Mouse (Mus musculus) kidney, postnatal 0 days (tissue): Measurements from ENCODE around the gene Brpf3. TPM values are rescaled to one million over a fixed set of nuclear protein-coding genes. Genes with fewer than 3 reads are reported as not detected.
A peak's percentile ranks its signal among the peaks of the same experiment; 100 is the strongest.

Experiments
- ATAC-seq: fragments of 200-750 bp; cut with Nextera tagmentation; replicated peaks from 2 replicates; pipeline ENCODE4 v1.8.0; 2017; ENCODE audit warnings: low read depth, moderate number of reproducible peaks, moderate TSS enrichment, moderate library complexity; ENCODE audit not compliant: low FRiP score
- DNase-seq: peaks from one replicate; pipeline ENCODE4 v3.0.0-alpha.2; 2016; ENCODE audit warnings: low spot score
- H3K27ac ChIP-seq: fragments of 300-500 bp; sonication (generic); 2 replicates; pipeline ENCODE4 v1.5.1; 2014; ENCODE audit warnings: mild to moderate bottlenecking
- H3K27me3 ChIP-seq: fragments of 300-500 bp; sonication (generic); 2 replicates; pipeline ENCODE4 v1.6.1; 2014; ENCODE audit warnings: low read length, mixed read lengths; ENCODE audit not compliant: insufficient read depth
- H3K36me3 ChIP-seq: fragments of 300-500 bp; sonication (generic); 2 replicates; pipeline ENCODE4 v1.6.1; 2014; ENCODE audit warnings: low read length, mixed read lengths; ENCODE audit not compliant: insufficient read depth
- H3K4me1 ChIP-seq: fragments of 300-500 bp; sonication (generic); replicated peaks from 2 replicates; pipeline ENCODE4 v1.6.1; 2014; ENCODE audit warnings: antibody characterized with exemption, low read length, mixed read lengths; ENCODE audit not compliant: insufficient read depth
- H3K4me2 ChIP-seq: fragments of 300-500 bp; sonication (generic); 2 replicates; pipeline ENCODE4 v1.6.1; 2014; ENCODE audit warnings: mild to moderate bottlenecking, low read length, moderate library complexity, mixed read lengths
- H3K4me3 ChIP-seq: fragments of 300-500 bp; sonication (generic); replicated peaks from 2 replicates; pipeline ENCODE4 v1.5.1; 2014; ENCODE audit warnings: low read depth, low read length
- H3K9ac ChIP-seq: fragments of 300-500 bp; sonication (generic); 2 replicates; pipeline ENCODE4 v1.6.1; 2014; ENCODE audit warnings: low read depth, low read length
- H3K9me3 ChIP-seq: fragments of 300-500 bp; sonication (generic); replicated peaks from 2 replicates; pipeline ENCODE4 v1.6.1; 2016; ENCODE audit warnings: low read length, inconsistent platforms, mixed read lengths
- CTCF ChIP-seq: IDR thresholded peaks from 2 replicates; pipeline ENCODE4 v1.5.1; 2016; ENCODE audit warnings: antibody characterized with exemption, low read depth, mild to moderate bottlenecking, moderate library complexity
- WGBS: fragments of 180-500 bp; shearing (Covaris S2); extraction: QIAGEN DNeasy Blood & Tissue Kit; methylation state at CpG from one replicate; pipeline ENCODE4 v1.1.7; 2014; 5-methylcytosine and 5-hydroxymethylcytosine counted together
- polyA plus RNA-seq: library from polyadenylated mRNA; unstranded; fragments of >200 nt; fragmentation: Nextera tagmentation; extraction: Ambion mirVana; gene quantifications from 2 replicates; pipeline ENCODE4 v1.2.1, GENCODE M21; 2015

The Brpf3 gene
- polyA plus RNA-seq, 1 experiment from 2014 or later, result 8.3 TPM

GRCm38 (mm10) chr17:28855166-28855885, 54.4 kb downstream of the Brpf3 start:
- DNase-seq (peak; percentile 69), ATAC-seq (peak; percentile 80)
- Histone ChIP-seq H3K9me3 (peaks cover 5% of the 10 kb centered on the region; the same call in 1 of the 2 replicates), H3K27me3 (no peaks in the 10 kb centered on the region), H3K4me2 (no peak overlapping the region), H3K4me1 (no peaks in the 10 kb centered on the region), H3K27ac (no peak overlapping the region), H3K4me3 (no peak overlapping the region), H3K36me3 (no peaks in the 10 kb centered on the region), H3K9ac (no peak overlapping the region)
- TF ChIP-seq CTCF, result peak; percentile 60
- 45% methylated on average over 9 of the region's 9 CpGs for WGBS

- WGBS, result 22% methylated on average over 3 of the region's 3 CpGs
- Histone ChIP-seq H3K4me3 (no peak overlapping the region), H3K27ac (no peak overlapping the region), H3K4me2 (no peak overlapping the region), H3K9ac (no peak overlapping the region), H3K36me3 (no peaks in the 10 kb centered on the region), H3K4me1 (no peaks in the 10 kb centered on the region), H3K27me3 (no peaks in the 10 kb centered on the region), H3K9me3 (peaks cover 5% of the 10 kb centered on the region; the same call in 1 of the 2 replicates)
- ATAC-seq (0 out of 2 replicates have a peak, but pooled peaks have one; percentile 57), DNase-seq (peak; percentile 71)
- TF ChIP-seq CTCF, result no peak
Measured at GRCm38 (mm10) chr17:28856030-28856429, 55.1 kb downstream of the Brpf3 start.

- Histone ChIP-seq H3K36me3 (no peaks in the 10 kb centered on the region), H3K9ac (no peak within 1 kb of the TSS), H3K9me3 (peaks cover 5% of the 10 kb centered on the region; the same call in 1 of the 2 replicates), H3K27ac (no peak within 1 kb of the TSS), H3K4me2 (no peak within 1 kb of the TSS), H3K4me1 (no peaks in the 10 kb centered on the region), H3K27me3 (no peaks in the 10 kb centered on the region), H3K4me3 (no peak within 1 kb of the TSS)
- 36% methylated on average over 12 of the region's 12 CpGs for WGBS
- no peak for DNase-seq
- ATAC-seq, result peak; percentile 29; the same call in 1 of the 2 replicates
- no peak for TF ChIP-seq CTCF
Measured at GRCm38 (mm10) chr17:28858205-28858604, 57.3 kb downstream of the Brpf3 start, which contains the start of gene Pnpla1. Pnpla1 (plus strand) TSS chr17:28858411.

- no peak for ATAC-seq
- H3K4me2 ChIP-seq, result no peak overlapping the region
Measured at GRCm38 (mm10) chr17:28863926-28864325, 63.0 kb downstream of the Brpf3 start.

GRCm38 (mm10) chr17:28864464-28864863, 63.6 kb downstream of the Brpf3 start:
- no peak for TF ChIP-seq CTCF
- H3K27ac ChIP-seq, result no peak overlapping the region
- H3K27me3 ChIP-seq, result no peaks in the 10 kb centered on the region
- DNase-seq (no peak), ATAC-seq (no peak)
- H3K4me1 ChIP-seq, result no peaks in the 10 kb centered on the region
- no peak overlapping the region for H3K4me2 ChIP-seq
- no peak overlapping the region for H3K9ac ChIP-seq
- WGBS, result 28% methylated on average over 6 of the region's 6 CpGs
- H3K9me3 ChIP-seq, result no peaks in the 10 kb centered on the region
- no peaks in the 10 kb centered on the region for H3K36me3 ChIP-seq
- H3K4me3 ChIP-seq, result no peak overlapping the region

More at GRCm38 (mm10) chr17:28863926-28864325, 63.0 kb downstream of the Brpf3 start:
- Histone ChIP-seq H3K27me3 (no peaks in the 10 kb centered on the region), H3K4me1 (no peaks in the 10 kb centered on the region), H3K9ac (no peak overlapping the region), H3K9me3 (no peaks in the 10 kb centered on the region), H3K36me3 (no peaks in the 10 kb centered on the region), H3K4me3 (no peak overlapping the region), H3K27ac (no peak overlapping the region)
- DNase-seq, result no peak
- 75% methylated on average over 7 of the region's 7 CpGs for WGBS
- TF ChIP-seq CTCF, result no peak

GRCm38 (mm10) chr17:28866921-28867320, 66.0 kb downstream of the Brpf3 start:
- TF ChIP-seq CTCF, result no peak
- no peak for ATAC-seq

More at GRCm38 (mm10) chr17:28866921-28867320, 66.0 kb downstream of the Brpf3 start:
- H3K9ac ChIP-seq, result no peak overlapping the region
- no peaks in the 10 kb centered on the region for H3K9me3 ChIP-seq
- no peak overlapping the region for H3K4me3 ChIP-seq
- no peaks in the 10 kb centered on the region for H3K4me1 ChIP-seq
- H3K4me2 ChIP-seq, result no peak overlapping the region
- H3K27ac ChIP-seq, result no peak overlapping the region
- H3K27me3 ChIP-seq, result no peaks in the 10 kb centered on the region
- H3K36me3 ChIP-seq, result no peaks in the 10 kb centered on the region
- no peak for DNase-seq
